Mouse (Mus musculus): ENCODE measurements around the gene Scly.

GRCm38 (mm10) chr1:91299707-91300426 lies 1.7 kb downstream of the Scly start:
- TF ChIP-seq CTCF (IDR thresholded peaks at IDR 0.05; ENCODE audit: control insufficient read depth, insufficient read depth, insufficient read length) (no peak), MAX (IDR thresholded peaks at IDR 0.05) (no peak), MYOD1 (IDR thresholded peaks at IDR 0.05; ENCODE audit: control insufficient read depth, insufficient read length, low read depth) (no peak), USF1 (IDR thresholded peaks at IDR 0.05; ENCODE audit: low read depth) (no peak), CEBPB (IDR thresholded peaks at IDR 0.05; ENCODE audit: low read depth) (no peak), FOSL1 (IDR thresholded peaks at IDR 0.05; ENCODE audit: insufficient read depth, low read length, poor library complexity, severe bottlenecking) (no peak)
